Mouse (Mus musculus) kidney, adult 10 weeks (tissue): ENCODE results near the gene Znrd1. TPM values are rescaled to one million over a fixed set of nuclear protein-coding genes. Genes with fewer than 3 reads are reported as not detected.

Experiments
- polyA plus RNA-seq: library from polyadenylated mRNA; stranded (reverse); fragments of 350-450 nt; fragmentation: Illumina TruSeq; extraction: RNeasy Lipid Tissue Mini Kit (QIAGEN cat#74804); gene quantifications from one replicate; pipeline ENCODE4 v1.2.3, GENCODE M21; 2014; ENCODE audit warnings: low read depth, low replicate concordance

Gene Znrd1
- 27.4 TPM for polyA plus RNA-seq

DNA sequence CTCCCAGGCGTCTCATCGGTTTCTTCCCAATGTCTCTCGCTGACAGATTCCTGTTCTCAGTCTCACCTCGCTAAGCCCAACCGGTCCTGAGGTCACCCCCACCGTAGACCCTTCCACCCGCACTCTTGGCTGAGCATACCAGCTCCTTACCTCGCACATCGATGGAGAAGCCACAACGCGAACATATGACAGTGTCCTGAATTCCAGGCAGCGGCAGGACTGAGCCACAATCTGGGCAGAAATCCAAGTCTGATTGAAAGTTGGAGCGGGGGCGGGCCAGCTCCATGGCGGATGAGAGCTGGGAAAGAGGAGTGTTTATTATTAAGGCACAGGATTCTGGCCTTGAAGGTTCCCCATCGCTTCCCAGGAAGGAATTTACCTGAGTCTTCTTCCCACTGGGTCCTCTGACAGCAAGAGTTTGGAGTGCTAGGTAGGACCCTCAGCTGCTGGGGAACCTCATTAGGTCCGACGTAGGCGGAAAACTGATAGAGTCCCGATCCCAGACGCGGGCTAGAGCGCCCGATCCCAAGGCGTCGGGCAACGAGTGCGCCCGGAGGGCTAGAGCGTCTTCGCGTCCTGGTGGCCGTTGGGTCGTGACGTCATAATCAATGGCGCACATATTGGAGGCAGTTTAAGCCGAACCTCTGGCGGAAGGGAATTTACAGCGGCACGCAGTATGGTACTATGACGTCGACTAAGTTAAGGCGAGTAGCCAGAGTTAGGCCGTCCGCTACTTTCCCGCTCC is at the start of gene Znrd1, which contains the start of gene Znrd1as:
Znrd1 (minus strand) TSS at position 561 of the 745 bp plus-strand sequence.
Znrd1as (plus strand) TSS at position 594 of the 745 bp plus-strand sequence.

DNA sequence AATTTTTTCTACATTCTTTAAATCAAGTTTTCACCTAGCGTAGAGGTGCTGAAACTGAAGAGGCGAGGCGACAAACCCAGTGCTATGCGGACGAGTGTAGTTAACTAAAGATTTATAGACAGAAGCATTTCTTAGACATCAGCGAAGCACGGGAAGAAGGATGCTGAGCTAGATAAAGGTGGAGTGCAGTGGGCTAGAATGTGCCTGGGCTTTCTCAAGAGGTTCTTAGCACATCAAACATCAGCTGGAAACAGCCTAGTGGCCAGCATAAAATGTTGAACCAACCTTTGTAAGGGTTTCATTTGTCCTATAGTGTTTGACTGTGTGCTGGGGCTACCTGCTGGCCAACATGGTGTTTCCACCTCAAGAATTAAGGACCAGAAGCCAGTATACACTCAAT is 42.5 kb upstream of the Znrd1 start, which contains the start of gene Zfp57:
Zfp57 (plus strand) TSS at position 301 of the 400 bp plus-strand sequence.

DNA sequence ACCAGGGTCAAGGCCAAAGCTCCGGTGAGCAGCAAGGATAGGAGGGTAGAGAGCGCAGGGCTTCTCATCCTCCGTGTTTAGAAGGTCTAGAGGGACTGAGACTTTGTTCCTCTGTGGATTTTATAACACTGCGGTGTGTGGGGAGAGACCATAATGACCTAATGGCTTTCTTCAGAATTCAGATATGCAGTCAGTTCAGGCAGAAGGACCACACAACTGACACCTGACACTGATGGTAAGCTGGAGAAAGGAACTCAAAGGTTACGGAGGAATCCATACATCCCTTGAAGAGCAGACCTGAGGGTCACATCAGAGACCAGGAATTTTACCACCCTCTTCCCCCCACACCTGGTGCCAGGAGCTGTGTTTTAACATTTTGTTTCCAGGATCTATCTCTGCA is 31.1 kb upstream of the Znrd1 start, which contains the start of gene H2-M5:
H2-M5 (minus strand) TSS at position 101 of the 400 bp plus-strand sequence.

DNA sequence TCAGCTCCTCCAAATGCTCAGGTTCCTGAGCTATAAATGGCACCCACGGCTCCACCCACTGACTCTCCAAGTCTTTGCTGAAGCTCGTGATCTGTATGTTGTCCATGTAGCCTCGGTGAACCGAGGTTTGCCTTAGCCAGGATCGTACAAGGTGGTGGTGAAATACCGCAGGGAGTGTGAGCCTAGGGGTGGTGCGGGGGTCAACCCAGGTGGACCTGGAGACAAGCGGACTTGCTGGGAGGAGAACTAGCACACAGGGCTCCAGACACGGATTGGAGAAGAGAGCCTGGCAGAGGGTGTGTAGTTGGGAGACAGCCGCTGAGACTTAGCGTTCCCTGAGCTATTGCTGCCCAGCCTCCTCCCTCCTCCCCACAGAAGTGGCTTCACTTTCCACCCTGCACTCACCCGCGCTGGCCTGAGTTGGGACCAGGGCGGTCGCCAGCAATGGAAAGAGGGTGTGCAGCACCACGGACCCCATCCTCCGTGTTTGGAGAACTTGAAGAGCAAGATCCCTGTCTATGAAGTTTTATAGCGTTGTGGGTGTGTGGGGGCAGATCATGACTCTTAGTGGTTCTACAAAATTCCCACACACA is 23.0 kb upstream of the Znrd1 start, which contains the start of gene 2410137M14Rik:
2410137M14Rik (minus strand) TSS at position 17 of the 593 bp plus-strand sequence.

DNA sequence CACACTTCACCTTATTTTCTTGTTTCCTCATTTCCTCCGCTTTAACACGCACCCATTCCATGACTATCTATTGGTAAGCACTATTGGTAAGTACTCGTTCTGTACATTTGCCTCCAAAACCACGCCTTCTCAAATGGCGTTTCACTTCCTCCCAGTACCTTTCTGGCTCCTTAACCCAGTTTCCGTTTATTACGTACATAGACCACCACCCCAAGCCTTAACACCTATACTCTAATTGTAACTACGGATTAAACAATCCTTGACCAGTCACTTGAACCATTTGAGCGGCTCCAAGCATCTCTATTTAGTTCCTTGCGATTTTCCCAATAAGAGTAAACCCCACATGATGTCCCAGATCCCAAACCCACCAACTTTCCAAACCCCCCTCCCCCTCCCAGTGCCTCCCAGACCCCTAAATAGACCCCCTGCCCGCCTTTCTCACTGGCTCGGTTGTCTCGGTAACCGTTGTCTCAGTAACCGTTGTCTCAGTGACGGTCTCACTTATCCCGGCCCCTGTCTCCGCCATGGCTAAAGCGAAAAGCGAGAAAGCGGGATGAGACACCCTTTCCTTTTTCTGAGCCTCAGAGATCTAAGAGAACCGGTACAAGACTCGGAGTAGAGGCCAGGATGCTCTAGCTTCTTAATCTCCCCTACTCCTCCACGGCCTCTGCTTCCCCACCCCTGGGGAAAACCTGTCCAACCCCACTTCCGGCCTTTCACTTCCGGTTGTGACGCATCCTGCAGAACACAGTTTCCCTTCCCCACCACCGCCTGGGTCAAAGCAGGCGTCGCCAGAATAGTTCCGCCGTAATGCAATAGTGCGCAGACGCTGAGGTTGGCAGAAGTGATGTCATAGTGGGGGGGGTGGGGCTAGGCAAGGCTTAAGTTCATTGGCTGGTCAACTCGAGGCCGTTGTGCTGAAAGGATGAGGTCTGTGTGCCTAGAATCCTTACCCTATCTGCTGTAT is 7.1 kb downstream of the Znrd1 start, which contains the start of gene Ppp1r11:
Ppp1r11 (minus strand) TSS at position 761 of the 967 bp plus-strand sequence.

DNA sequence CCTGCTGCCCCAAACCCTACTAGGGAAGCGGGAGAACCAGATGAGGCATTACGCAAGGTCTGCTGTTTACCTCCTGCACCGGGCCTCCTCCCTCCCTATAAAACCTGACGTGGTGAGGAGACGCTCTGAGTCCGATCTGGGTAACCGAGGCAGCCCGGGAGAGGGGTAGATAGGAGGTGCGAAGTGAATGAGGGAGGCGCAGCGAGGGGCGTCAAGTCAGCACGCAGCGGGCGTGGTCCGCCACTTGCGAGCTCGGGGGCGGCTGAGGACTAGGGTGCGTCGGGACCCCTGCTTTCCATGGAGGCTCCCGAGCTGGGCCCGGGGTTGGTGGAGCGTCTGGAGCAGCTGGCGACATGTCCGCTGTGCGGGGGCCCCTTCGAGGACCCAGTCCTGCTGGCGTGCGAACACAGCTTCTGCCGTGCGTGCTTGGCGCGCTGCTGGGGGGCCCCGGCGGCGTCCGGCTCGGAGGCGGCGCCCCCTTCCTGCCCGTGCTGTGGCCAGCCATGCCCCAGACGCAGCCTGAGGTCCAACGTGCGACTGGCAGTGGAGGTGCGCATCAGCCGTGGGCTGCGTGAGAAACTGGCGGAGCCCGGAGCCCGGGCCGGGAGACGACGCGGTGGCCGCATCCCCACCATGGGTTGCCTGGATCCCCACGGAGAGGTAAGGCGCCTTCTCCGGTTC is 15.4 kb downstream of the Znrd1 start, which contains the start of gene Rnf39:
Rnf39 (plus strand) TSS at position 128 of the 681 bp plus-strand sequence.

Other genes with a start within 250 kb of the Znrd1 start
- gene H2-M10.5, start 185.6 kb downstream of the Znrd1 start, polyA plus RNA-seq, result not detected
- not detected for gene H2-M10.6, start 146.4 kb downstream of the Znrd1 start, polyA plus RNA-seq
- 17.0 TPM for gene Trim26, start 121.4 kb downstream of the Znrd1 start, polyA plus RNA-seq
- gene Trim15, start 91.3 kb downstream of the Znrd1 start, polyA plus RNA-seq, result 0.32 TPM
- not detected for gene Trim10, start 89.0 kb downstream of the Znrd1 start, polyA plus RNA-seq
- not detected for gene Trim40, start 68.4 kb downstream of the Znrd1 start, polyA plus RNA-seq
- gene Trim31, start 60.4 kb downstream of the Znrd1 start, polyA plus RNA-seq, result not detected
- gene Rnf39, start 15.6 kb downstream of the Znrd1 start, polyA plus RNA-seq, result 0.36 TPM
- gene Ppp1r11, start 6.8 kb downstream of the Znrd1 start, polyA plus RNA-seq, result 7.4 TPM
- gene Znrd1as, start within 50 bp of the Znrd1 start, polyA plus RNA-seq, result 32.4 TPM
- not detected for gene 2410137M14Rik, start 22.7 kb upstream of the Znrd1 start, polyA plus RNA-seq
- not detected for gene H2-M5, start 31.0 kb upstream of the Znrd1 start, polyA plus RNA-seq
- 1.8 TPM for gene Zfp57, start 42.6 kb upstream of the Znrd1 start, polyA plus RNA-seq
- not detected for gene Mog, start 64.8 kb upstream of the Znrd1 start, polyA plus RNA-seq
- 20.6 TPM for gene Gabbr1, start 87.4 kb upstream of the Znrd1 start, polyA plus RNA-seq
- not detected for gene Olfr90, start 129.9 kb upstream of the Znrd1 start, polyA plus RNA-seq
- not detected for gene Olfr91, start 139.7 kb upstream of the Znrd1 start, polyA plus RNA-seq
- not detected for gene Olfr92, start 161.5 kb upstream of the Znrd1 start, polyA plus RNA-seq
- gene Olfr93, start 202.9 kb upstream of the Znrd1 start, polyA plus RNA-seq, result not detected
- 0.69 TPM for gene Ubd, start 235.3 kb upstream of the Znrd1 start, polyA plus RNA-seq
- not detected for gene Olfr94, start 242.4 kb upstream of the Znrd1 start, polyA plus RNA-seq